Mouse (Mus musculus) G1E (cell line): ENCODE measurements around the gene Pdia6. TPM values are rescaled to one million over a fixed set of nuclear protein-coding genes. Genes with fewer than 3 reads are reported as not detected.

Source experiments
- ATAC-seq: 2 replicates; pipeline ENCODE4 v1.8.0; 2016; ENCODE audit warnings: mild to moderate bottlenecking; ENCODE audit not compliant: insufficient number of reproducible peaks, poor library complexity, low FRiP score, severe bottlenecking; ENCODE audit errors: extremely low read depth
- DNase-seq: peaks from one replicate; pipeline ENCODE4 v3.0.0; 2012; ENCODE audit warnings: low spot score
- H3K27me3 ChIP-seq: 2 replicates; pipeline ENCODE4 v1.6.1; 2012; ENCODE audit warnings: mild to moderate bottlenecking, low read length, inconsistent platforms; ENCODE audit not compliant: insufficient read depth
- H3K36me3 ChIP-seq: replicated peaks from 2 replicates; pipeline ENCODE3; 2012; ENCODE audit warnings: mild to moderate bottlenecking, inconsistent platforms
- H3K4me1 ChIP-seq: 2 replicates; pipeline ENCODE4 v1.6.1; 2012; ENCODE audit warnings: low read depth, low read length, inconsistent platforms, mixed read lengths; ENCODE audit not compliant: insufficient read depth
- H3K4me3 ChIP-seq: 2 replicates; pipeline ENCODE4 v1.5.1; 2012; ENCODE audit warnings: low read depth, mild to moderate bottlenecking, inconsistent platforms, low read length, moderate library complexity, mixed read lengths
- H3K9me3 ChIP-seq: replicated peaks from 2 replicates; pipeline ENCODE4 v1.6.1; 2012; ENCODE audit warnings: inconsistent platforms
- CTCF ChIP-seq: IDR thresholded peaks from 2 replicates; pipeline ENCODE4 v1.5.1; 2012; ENCODE audit warnings: low read depth, low read length, inconsistent platforms, mixed read lengths
- GATA1 ChIP-seq: IDR thresholded peaks from 2 replicates; pipeline ENCODE4 v1.6.1; 2012; ENCODE audit warnings: borderline replicate concordance, low read length, inconsistent platforms, mixed read lengths
- GATA2 ChIP-seq: IDR thresholded peaks from 2 replicates; pipeline ENCODE4 v1.6.1; 2012; ENCODE audit warnings: low read depth, low read length, inconsistent platforms, borderline replicate concordance
- POLR2AphosphoS5 ChIP-seq: IDR thresholded peaks from 2 replicates; pipeline ENCODE4 v1.6.1; 2012; ENCODE audit warnings: low read depth, low read length, inconsistent platforms; ENCODE audit not compliant: insufficient replicate concordance
- TAL1 ChIP-seq: conservative IDR thresholded peaks from 2 replicates; pipeline ENCODE4 v1.6.1; 2012; ENCODE audit warnings: low read depth, low read length, inconsistent platforms, mixed read lengths
- polyA plus RNA-seq: library from polyadenylated mRNA; stranded (reverse); fragments of >175 nt; gene quantifications from 2 replicates; pipeline ENCODE4 v1.2.3, GENCODE M21; 2012
- total RNA-seq, 2 experiments: library from RNA; stranded (forward) in 1 of 2; stranded (reverse) in 1 of 2; fragments of 200-1000 nt in 1 of 2; fragments of >200 nt in 1 of 2; fragmentation: Nextera tagmentation in 1 of 2; gene quantifications; 2 replicates each; pipeline ENCODE4 v1.2.3; 2014 to 2017

Gene Pdia6
- total and polyA plus RNA-seq, 3 experiments = 12.3 to 115 (median 43.0) TPM

- no peak overlapping the region for H3K4me3 ChIP-seq
- TF ChIP-seq POLR2AphosphoS5 = no peak
- TF ChIP-seq TAL1 = no peak
- no peak for TF ChIP-seq CTCF
- no peak for TF ChIP-seq GATA1
- no peak for TF ChIP-seq GATA2
- no peaks in the 10 kb centered on the region for H3K36me3 ChIP-seq
- H3K27me3 ChIP-seq = peaks cover 12% of the 10 kb centered on the region
- ATAC-seq (no peak), DNase-seq (no peak)
- no peaks in the 10 kb centered on the region for H3K9me3 ChIP-seq
- H3K4me1 ChIP-seq = no peaks in the 10 kb centered on the region
Measured at GRCm38 (mm10) chr12:17299902-17300301, 33.6 kb downstream of the Pdia6 start.

GRCm38 (mm10) chr12:17305445-17305844 is 39.1 kb downstream of the Pdia6 start:
- DNase-seq = no peak
- no peak for TF ChIP-seq TAL1
- no peak for TF ChIP-seq CTCF
- no peak for TF ChIP-seq GATA2
- TF ChIP-seq GATA1 = no peak
- TF ChIP-seq POLR2AphosphoS5 = no peak

GRCm38 (mm10) chr12:17308246-17308645 is 41.9 kb downstream of the Pdia6 start:
- Histone ChIP-seq H3K27me3 (peaks cover 8% of the 10 kb centered on the region), H3K36me3 (no peaks in the 10 kb centered on the region), H3K9me3 (no peaks in the 10 kb centered on the region), H3K4me1 (no peaks in the 10 kb centered on the region), H3K4me3 (no peak overlapping the region)
- DNase-seq = no peak
- ATAC-seq = no peak
- TF ChIP-seq CTCF (no peak), POLR2AphosphoS5 (no peak), GATA2 (no peak), GATA1 (no peak), TAL1 (no peak)

More at GRCm38 (mm10) chr12:17305445-17305844, 39.1 kb downstream of the Pdia6 start:
- Histone ChIP-seq H3K9me3 (no peaks in the 10 kb centered on the region), H3K36me3 (no peaks in the 10 kb centered on the region), H3K4me1 (no peaks in the 10 kb centered on the region), H3K4me3 (no peak overlapping the region), H3K27me3 (peaks cover 13% of the 10 kb centered on the region)
- no peak for ATAC-seq

GRCm38 (mm10) chr12:17310852-17311839 is 44.8 kb downstream of the Pdia6 start:
- H3K4me1 ChIP-seq = no peaks in the 10 kb centered on the region
- H3K4me3 ChIP-seq = no peak overlapping the region
- TF ChIP-seq GATA2 (no peak), POLR2AphosphoS5 (no peak), TAL1 (no peak), GATA1 (no peak), CTCF (no peak)
- DNase-seq (no peak), ATAC-seq (no peak)
- no peaks in the 10 kb centered on the region for H3K9me3 ChIP-seq
- H3K27me3 ChIP-seq = peaks cover 8% of the 10 kb centered on the region
- H3K36me3 ChIP-seq = no peaks in the 10 kb centered on the region

GRCm38 (mm10) chr12:17316096-17316495 is 49.8 kb downstream of the Pdia6 start:
- TF ChIP-seq CTCF (no peak), GATA1 (no peak), GATA2 (no peak), POLR2AphosphoS5 (no peak), TAL1 (no peak)

GRCm38 (mm10) chr12:17317970-17318369 is 51.6 kb downstream of the Pdia6 start:
- H3K36me3 ChIP-seq = no peaks in the 10 kb centered on the region
- H3K27me3 ChIP-seq = peaks cover 12% of the 10 kb centered on the region
- ATAC-seq = no peak
- H3K4me1 ChIP-seq = no peaks in the 10 kb centered on the region
- DNase-seq = no peak
- TF ChIP-seq GATA1 = no peak
- TF ChIP-seq GATA2 = no peak
- no peak for TF ChIP-seq POLR2AphosphoS5
- no peak for TF ChIP-seq CTCF
- no peak for TF ChIP-seq TAL1
- H3K9me3 ChIP-seq = no peaks in the 10 kb centered on the region
- H3K4me3 ChIP-seq = no peak overlapping the region

More at GRCm38 (mm10) chr12:17316096-17316495, 49.8 kb downstream of the Pdia6 start:
- no peak overlapping the region for H3K4me3 ChIP-seq
- ATAC-seq (no peak), DNase-seq (no peak)
- no peaks in the 10 kb centered on the region for H3K9me3 ChIP-seq
- H3K27me3 ChIP-seq = peaks cover 12% of the 10 kb centered on the region
- no peaks in the 10 kb centered on the region for H3K36me3 ChIP-seq
- H3K4me1 ChIP-seq = no peaks in the 10 kb centered on the region
